Mouse (Mus musculus) hindbrain, embryonic 15.5 days (tissue): ENCODE data around the gene Sap30bp. TPM values are rescaled to one million over a fixed set of nuclear protein-coding genes. Genes with fewer than 3 reads are reported as not detected.

Experiments
- ATAC-seq: fragments of 200-750 bp; cut with Nextera tagmentation; 2 replicates; pipeline ENCODE4 v1.8.0; 2017; ENCODE audit warnings: low read depth, moderate number of reproducible peaks, moderate TSS enrichment; ENCODE audit not compliant: low FRiP score
- H3K27ac ChIP-seq: fragments of 300-500 bp; sonication (generic); replicated peaks from 2 replicates; pipeline ENCODE4 v1.5.1; 2015; ENCODE audit warnings: mild to moderate bottlenecking, inconsistent platforms
- H3K27me3 ChIP-seq: fragments of 300-500 bp; sonication (generic); 2 replicates; pipeline ENCODE4 v1.6.1; 2015; ENCODE audit warnings: control low read depth, inconsistent platforms
- H3K36me3 ChIP-seq: fragments of 300-500 bp; sonication (generic); 2 replicates; pipeline ENCODE4 v1.6.1; 2015; ENCODE audit warnings: control low read depth, inconsistent platforms
- H3K4me1 ChIP-seq: fragments of 300-500 bp; sonication (generic); replicated peaks from 2 replicates; pipeline ENCODE4 v1.6.1; 2015; ENCODE audit warnings: control low read depth, inconsistent platforms
- H3K4me2 ChIP-seq: fragments of 300-500 bp; sonication (generic); 2 replicates; pipeline ENCODE4 v1.6.1; 2015; ENCODE audit warnings: moderate library complexity, mild to moderate bottlenecking, inconsistent platforms
- H3K4me3 ChIP-seq: fragments of 300-500 bp; sonication (generic); 2 replicates; pipeline ENCODE4 v1.5.1; 2015; ENCODE audit warnings: mild to moderate bottlenecking, inconsistent platforms
- H3K9ac ChIP-seq: fragments of 300-500 bp; sonication (generic); 2 replicates; pipeline ENCODE4 v1.6.1; 2015; ENCODE audit warnings: inconsistent platforms
- H3K9me3 ChIP-seq: fragments of 300-500 bp; sonication (generic); 2 replicates; pipeline ENCODE4 v1.6.1; 2016; ENCODE audit warnings: control low read depth, inconsistent platforms
- WGBS: fragments of 180-500 bp; shearing (Covaris S2); methylation state at CpG from one replicate; pipeline ENCODE4 v1.1.7; 2015; 5-methylcytosine and 5-hydroxymethylcytosine counted together
- polyA plus RNA-seq: library from polyadenylated mRNA; unstranded; fragments of >200 nt; fragmentation: Nextera tagmentation; extraction: Ambion mirVana; gene quantifications from 2 replicates; pipeline ENCODE4 v1.2.1, GENCODE M21; 2015

Sap30bp gene
- polyA plus RNA-seq, 1 experiment from 2014 or later, result 42.9 TPM

- WGBS, result 70% methylated on average over 5 of the region's 5 CpGs
- Histone ChIP-seq H3K9me3 (no peaks in the 10 kb centered on the region), H3K9ac (no peak overlapping the region), H3K27ac (no peak overlapping the region), H3K27me3 (peaks cover 8% of the 10 kb centered on the region), H3K4me1 (no peaks in the 10 kb centered on the region), H3K4me2 (no peak overlapping the region), H3K36me3 (peaks cover 33% of the 10 kb centered on the region), H3K4me3 (no peak overlapping the region)
- no peak for ATAC-seq
Observed at GRCm38 (mm10) chr11:115968731-115969405, 35.8 kb downstream of the Sap30bp start.

- Histone ChIP-seq H3K27ac (no peak overlapping the region), H3K4me2 (no peak overlapping the region), H3K36me3 (peaks cover 20% of the 10 kb centered on the region), H3K4me3 (no peak overlapping the region), H3K9me3 (no peaks in the 10 kb centered on the region), H3K4me1 (peaks cover 8% of the 10 kb centered on the region), H3K9ac (no peak overlapping the region), H3K27me3 (peaks cover 21% of the 10 kb centered on the region)
- ATAC-seq, result no peak
- WGBS, result 65% methylated on average over 15 of the region's 15 CpGs
Observed at GRCm38 (mm10) chr11:115970006-115970673, 37.1 kb downstream of the Sap30bp start.

DNA sequence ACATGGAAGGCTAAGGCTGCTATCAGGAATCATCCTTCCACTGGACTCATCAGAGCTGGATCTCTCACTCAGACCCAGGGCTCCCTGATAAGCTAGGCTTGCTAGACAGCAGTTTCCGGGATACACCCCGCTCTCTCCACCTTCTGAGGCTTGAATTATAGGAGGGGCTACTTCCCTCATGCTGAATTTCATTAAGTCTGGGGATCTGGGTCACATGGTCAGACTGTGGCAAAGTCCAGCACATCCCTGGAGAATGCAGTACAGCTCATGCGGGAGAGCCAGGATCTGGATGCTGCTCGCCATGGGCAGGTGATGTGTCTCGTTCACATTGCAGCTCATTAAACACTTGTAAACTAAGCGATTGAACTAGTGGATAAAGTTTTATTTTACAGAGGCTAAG, 37.9 kb downstream of the Sap30bp start:
- WGBS, result 67% methylated on average over 6 of the region's 6 CpGs
- no peaks in the 10 kb centered on the region for H3K9me3 ChIP-seq
- peaks cover 11% of the 10 kb centered on the region for H3K36me3 ChIP-seq
- no peak overlapping the region for H3K4me3 ChIP-seq
- no peak for ATAC-seq
- no peak overlapping the region for H3K4me2 ChIP-seq
- H3K27ac ChIP-seq, result no peak overlapping the region
- no peak overlapping the region for H3K9ac ChIP-seq
- peaks cover 27% of the 10 kb centered on the region for H3K27me3 ChIP-seq
- peaks cover 9% of the 10 kb centered on the region for H3K4me1 ChIP-seq

DNA sequence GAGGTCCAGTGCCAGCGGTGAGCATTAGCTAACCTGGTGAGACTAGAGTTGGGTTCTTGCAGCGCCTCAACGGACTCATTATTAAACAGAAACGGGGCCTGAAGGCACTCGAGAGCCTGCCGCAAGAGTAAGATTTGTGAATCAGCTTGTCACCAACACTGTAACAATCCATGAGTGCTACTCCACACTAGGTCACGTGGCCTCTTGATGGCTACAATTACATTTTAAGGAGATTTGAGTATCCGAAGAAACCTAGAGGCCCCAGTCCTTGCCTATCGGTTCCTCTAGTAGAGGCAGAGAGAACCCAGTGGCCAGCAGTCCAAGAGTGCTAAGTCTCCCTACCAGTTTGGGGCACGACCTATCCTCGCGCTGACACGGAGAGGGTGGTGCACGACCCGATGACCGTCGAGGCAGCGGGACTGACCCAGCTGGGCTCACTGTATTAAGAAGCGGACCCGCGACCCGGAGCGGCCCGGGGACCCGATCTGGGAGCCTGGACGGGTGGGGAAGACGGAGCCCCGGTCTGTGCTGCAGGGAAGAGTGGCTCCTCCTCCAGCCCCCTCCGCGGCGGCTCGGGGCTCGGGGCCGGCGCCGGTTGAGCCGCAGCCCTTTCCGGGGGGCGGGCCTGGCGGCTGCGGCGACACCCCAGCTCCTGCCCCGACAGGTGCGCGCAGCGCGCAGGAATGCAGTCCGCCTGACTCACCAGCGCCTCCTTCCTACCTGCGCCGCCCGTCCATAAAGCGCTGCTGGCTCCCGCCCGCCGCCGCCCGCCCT, 41.4 kb downstream of the Sap30bp start, which contains the start of gene Itgb4:
Gene Itgb4 (plus strand): TSS at position 401 of the 774 bp plus-strand sequence.
- ATAC-seq, result 0 out of 2 replicates have a peak, but pooled peaks have one; percentile 23
- no peaks in the 10 kb centered on the region for H3K9me3 ChIP-seq
- H3K4me3 ChIP-seq, result peak within 1 kb of the TSS; percentile 37
- no peaks in the 10 kb centered on the region for H3K36me3 ChIP-seq
- H3K4me2 ChIP-seq, result peak within 1 kb of the TSS; percentile 62
- 10% methylated on average over 53 of the region's 58 CpGs for WGBS
- 0 out of 2 replicates have a peak within 1 kb of the TSS, but pooled peaks have one; percentile 17 for H3K9ac ChIP-seq
- H3K27me3 ChIP-seq, result peaks cover 34% of the 10 kb centered on the region
- no peak within 1 kb of the TSS for H3K27ac ChIP-seq
- H3K4me1 ChIP-seq, result peaks cover 9% of the 10 kb centered on the region

GRCm38 (mm10) chr11:115975083-115975420, 42.0 kb downstream of the Sap30bp start:
- Histone ChIP-seq H3K27me3 (peaks cover 34% of the 10 kb centered on the region), H3K36me3 (no peaks in the 10 kb centered on the region), H3K4me2 (peak overlapping the region; percentile 62), H3K9me3 (no peaks in the 10 kb centered on the region), H3K9ac (0 out of 2 replicates have a peak overlapping the region, but pooled peaks have one; percentile 17), H3K4me3 (peak overlapping the region; percentile 37), H3K4me1 (peaks cover 9% of the 10 kb centered on the region), H3K27ac (no peak overlapping the region)
- WGBS, result 3% methylated on average over 18 of the region's 18 CpGs
- ATAC-seq, result no peak

DNA sequence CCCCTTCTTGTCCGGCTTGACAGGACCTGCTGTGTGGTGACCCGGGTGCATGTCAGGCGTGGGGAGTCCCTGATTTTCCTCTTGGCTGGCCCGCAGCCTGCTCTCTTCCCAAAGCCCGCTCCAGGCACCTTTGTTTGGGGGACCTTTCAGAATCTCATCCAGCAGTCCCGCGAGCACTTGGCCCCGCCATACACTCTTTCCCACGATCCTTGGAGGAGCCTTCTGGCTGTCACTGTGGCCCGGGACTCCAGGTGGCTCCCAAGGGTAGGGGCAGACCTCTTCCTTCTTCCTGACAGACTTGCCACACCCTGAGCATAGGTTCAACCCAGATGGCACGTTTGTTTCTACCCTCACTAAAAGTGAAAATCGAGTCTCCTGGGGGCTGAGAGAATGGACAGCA, 42.5 kb downstream of the Sap30bp start:
- 24% methylated on average over 12 of the region's 12 CpGs for whole genome bisulfite sequencing
- H3K27me3 ChIP-seq, result peaks cover 34% of the 10 kb centered on the region
- H3K9ac ChIP-seq, result no peak overlapping the region
- H3K27ac ChIP-seq, result no peak overlapping the region
- no peaks in the 10 kb centered on the region for H3K36me3 ChIP-seq
- no peaks in the 10 kb centered on the region for H3K9me3 ChIP-seq
- peaks cover 9% of the 10 kb centered on the region for H3K4me1 ChIP-seq
- no peak for ATAC-seq
- peak overlapping the region; percentile 62 for H3K4me2 ChIP-seq
- peak overlapping the region; percentile 37; the same call in 1 of the 2 replicates for H3K4me3 ChIP-seq

GRCm38 (mm10) chr11:115982472-115982871, 49.4 kb downstream of the Sap30bp start:
- WGBS, result 84% methylated on average over 15 of the region's 15 CpGs
- H3K4me3 ChIP-seq, result no peak overlapping the region
- no peaks in the 10 kb centered on the region for H3K36me3 ChIP-seq
- H3K27me3 ChIP-seq, result no peaks in the 10 kb centered on the region
- no peak for ATAC-seq
- H3K4me2 ChIP-seq, result no peak overlapping the region
- no peak overlapping the region for H3K27ac ChIP-seq
- H3K9ac ChIP-seq, result no peak overlapping the region
- no peaks in the 10 kb centered on the region for H3K4me1 ChIP-seq
- no peaks in the 10 kb centered on the region for H3K9me3 ChIP-seq

DNA sequence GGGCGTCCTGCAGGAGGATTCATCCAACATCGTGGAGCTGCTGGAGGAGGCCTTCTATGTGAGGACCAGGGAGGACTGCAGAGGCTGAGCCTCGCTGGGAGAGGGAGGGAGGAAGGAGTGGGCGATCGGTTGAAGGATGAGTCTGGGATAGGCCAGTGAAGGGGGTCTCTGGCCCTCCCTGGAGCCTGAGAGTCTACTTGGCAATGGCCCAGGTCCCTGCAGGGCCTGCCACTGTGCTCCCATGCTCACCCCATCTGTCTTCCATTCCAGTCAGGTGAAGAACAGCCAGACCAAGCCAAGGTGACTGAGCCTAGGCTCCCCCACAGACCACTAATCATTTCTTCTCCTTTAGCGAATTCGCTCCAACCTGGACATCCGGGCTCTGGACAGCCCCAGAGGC, 50.2 kb downstream of the Sap30bp start:
- H3K27me3 ChIP-seq, result no peaks in the 10 kb centered on the region
- H3K4me1 ChIP-seq, result no peaks in the 10 kb centered on the region
- H3K4me3 ChIP-seq, result no peak overlapping the region
- no peak overlapping the region for H3K9ac ChIP-seq
- WGBS, result 74% methylated on average over 8 of the region's 8 CpGs
- H3K9me3 ChIP-seq, result no peaks in the 10 kb centered on the region
- ATAC-seq, result no peak
- H3K27ac ChIP-seq, result no peak overlapping the region
- no peaks in the 10 kb centered on the region for H3K36me3 ChIP-seq
- H3K4me2 ChIP-seq, result no peak overlapping the region

DNA sequence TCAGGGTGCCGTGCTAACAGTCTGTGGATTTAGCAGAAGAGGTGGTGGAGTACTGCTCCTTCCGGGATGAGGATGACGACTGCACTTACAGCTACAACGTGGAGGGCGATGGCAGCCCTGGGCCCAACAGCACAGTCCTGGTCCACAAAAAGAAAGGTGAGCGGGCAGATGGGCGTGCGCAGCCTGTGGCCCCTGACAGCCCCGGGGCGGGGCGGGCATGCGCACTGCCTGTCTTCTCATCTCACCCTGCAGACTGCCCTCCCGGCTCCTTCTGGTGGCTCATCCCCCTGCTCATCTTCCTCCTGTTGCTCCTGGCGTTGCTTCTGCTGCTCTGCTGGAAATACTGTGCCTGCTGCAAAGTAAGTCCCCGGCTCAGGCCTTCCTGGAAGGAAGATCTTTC, 56.6 kb downstream of the Sap30bp start:
- H3K27me3 ChIP-seq, result no peaks in the 10 kb centered on the region
- H3K4me2 ChIP-seq, result no peak overlapping the region
- H3K9ac ChIP-seq, result no peak overlapping the region
- no peak overlapping the region for H3K27ac ChIP-seq
- 40% methylated on average over 15 of the region's 15 CpGs for WGBS
- H3K4me3 ChIP-seq, result no peak overlapping the region
- ATAC-seq, result no peak
- H3K4me1 ChIP-seq, result no peaks in the 10 kb centered on the region
- no peaks in the 10 kb centered on the region for H3K9me3 ChIP-seq
- no peaks in the 10 kb centered on the region for H3K36me3 ChIP-seq

- H3K9ac ChIP-seq, result no peak overlapping the region
- no peak overlapping the region for H3K4me3 ChIP-seq
- WGBS, result 63% methylated on average over 4 of the region's 4 CpGs
- H3K4me1 ChIP-seq, result no peaks in the 10 kb centered on the region
- H3K27me3 ChIP-seq, result no peaks in the 10 kb centered on the region
- no peaks in the 10 kb centered on the region for H3K36me3 ChIP-seq
- H3K27ac ChIP-seq, result no peak overlapping the region
- ATAC-seq, result no peak
- no peak overlapping the region for H3K4me2 ChIP-seq
- H3K9me3 ChIP-seq, result no peaks in the 10 kb centered on the region
Observed at GRCm38 (mm10) chr11:115992098-115992497, 59.0 kb downstream of the Sap30bp start.

- WGBS, result 87% methylated on average over 3 of the region's 3 CpGs
- no peaks in the 10 kb centered on the region for H3K9me3 ChIP-seq
- H3K4me1 ChIP-seq, result no peaks in the 10 kb centered on the region
- no peak for ATAC-seq
- no peak overlapping the region for H3K27ac ChIP-seq
- no peak overlapping the region for H3K9ac ChIP-seq
- H3K4me2 ChIP-seq, result no peak overlapping the region
- H3K4me3 ChIP-seq, result no peak overlapping the region
- no peaks in the 10 kb centered on the region for H3K36me3 ChIP-seq
- no peaks in the 10 kb centered on the region for H3K27me3 ChIP-seq
Observed at GRCm38 (mm10) chr11:115995256-115995655, 62.2 kb downstream of the Sap30bp start.

DNA sequence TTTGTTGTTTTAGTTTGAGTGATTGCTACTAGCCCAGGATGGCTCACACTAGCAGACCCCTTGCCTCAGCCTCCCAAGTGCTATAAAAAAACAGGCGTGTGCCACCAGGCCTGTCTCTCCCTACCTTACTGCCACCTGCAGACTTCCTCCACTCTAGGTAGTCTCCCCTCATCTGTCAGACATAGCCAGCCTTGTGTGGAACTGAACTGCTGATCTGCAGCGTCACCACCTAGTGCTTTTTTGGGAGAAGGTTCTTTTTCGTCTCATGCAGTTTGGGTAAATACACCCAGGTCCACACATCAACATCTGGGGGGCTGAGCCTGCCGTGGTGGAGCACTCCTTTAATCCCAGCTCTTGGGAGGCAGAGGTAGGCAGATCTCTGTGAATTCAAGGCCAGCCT, 64.0 kb downstream of the Sap30bp start:
- WGBS, result 79% methylated on average over 4 of the region's 4 CpGs

More for the DNA sequence above, 64.0 kb downstream of the Sap30bp start:
- Histone ChIP-seq H3K4me2 (no peak overlapping the region), H3K36me3 (no peaks in the 10 kb centered on the region), H3K27ac (no peak overlapping the region), H3K9ac (no peak overlapping the region), H3K9me3 (no peaks in the 10 kb centered on the region), H3K4me1 (no peaks in the 10 kb centered on the region), H3K27me3 (no peaks in the 10 kb centered on the region), H3K4me3 (no peak overlapping the region)
- ATAC-seq, result no peak
